Mouse (Mus musculus) cerebellum, adult 11-12 months (tissue): ENCODE results near the gene Ltb.

Source experiments
- DNase-seq: peaks from one replicate; pipeline ENCODE4 v3.0.0; 2022

Gene Ltb

GRCm38 (mm10) chr17:35165451-35166155 is 28.6 kb upstream of the Ltb start:
- DNase-seq, result no peak

- peak; percentile 77 for DNase-seq
Measured at GRCm38 (mm10) chr17:35166352-35167035, 27.7 kb upstream of the Ltb start.

GRCm38 (mm10) chr17:35167794-35168193 is 26.4 kb upstream of the Ltb start:
- no peak for DNase-seq

- no peak for DNase-seq
Measured at GRCm38 (mm10) chr17:35168541-35169207, 25.6 kb upstream of the Ltb start.

- no peak for DNase-seq
Measured at GRCm38 (mm10) chr17:35172445-35173234, 21.6 kb upstream of the Ltb start.

DNA sequence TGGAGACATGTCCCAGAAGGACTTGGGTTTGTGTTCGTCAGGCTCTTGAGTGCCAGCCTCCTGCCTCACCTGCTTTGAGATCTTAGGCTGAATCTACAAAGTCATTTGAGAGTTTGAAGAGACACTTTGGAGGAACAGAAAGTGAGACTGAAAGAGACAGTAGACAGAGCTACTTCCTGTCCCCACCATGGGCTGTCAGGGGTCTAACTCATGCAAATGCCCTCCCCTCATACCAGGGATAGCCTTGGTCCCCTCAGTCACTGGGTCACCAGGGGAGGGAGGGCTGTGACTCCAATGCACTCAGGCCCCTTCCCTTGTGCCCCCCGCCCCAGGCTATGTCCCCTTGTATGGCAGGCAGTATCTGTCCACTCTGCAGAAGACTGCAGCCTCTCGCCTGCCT is 20.9 kb upstream of the Ltb start:
- no peak for DNase-seq

DNA sequence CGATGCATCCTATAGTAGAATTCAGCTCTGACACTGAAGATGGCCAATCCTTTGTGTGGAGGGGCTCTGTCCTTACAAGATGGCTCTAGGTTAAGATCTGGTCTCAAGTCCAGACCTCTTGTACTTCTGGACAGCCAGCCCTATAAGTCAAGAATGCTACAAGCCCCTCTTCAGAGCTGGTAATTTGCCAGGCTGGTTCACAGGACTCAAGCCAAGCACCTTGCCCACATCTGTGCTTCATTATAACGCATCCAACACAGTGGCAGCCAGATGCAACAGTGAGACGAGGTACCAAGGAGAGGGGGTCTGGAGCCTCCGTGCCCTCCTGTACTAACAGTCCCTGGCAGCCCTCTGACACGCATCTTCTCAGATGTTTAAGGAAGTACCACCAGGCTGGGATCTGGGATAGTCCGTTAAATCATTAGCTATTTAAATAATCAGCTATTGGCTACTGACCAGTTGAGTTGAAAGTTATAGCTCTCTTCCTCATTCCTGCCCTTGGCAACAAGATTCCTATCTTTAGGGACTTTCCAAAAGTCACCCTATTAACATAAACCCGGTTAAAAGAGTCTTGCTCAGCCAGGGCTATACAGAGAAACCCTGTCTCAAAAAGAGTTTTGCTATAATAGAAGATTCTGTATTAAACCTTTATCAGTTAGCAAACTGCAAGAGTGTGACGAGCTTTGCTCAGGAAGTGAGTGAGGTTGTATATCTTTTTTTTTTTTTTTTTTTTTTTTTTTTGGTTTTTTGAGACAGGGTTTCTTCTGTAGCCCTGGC is 19.9 kb upstream of the Ltb start:
- no peak for DNase-seq

GRCm38 (mm10) chr17:35175382-35175781 is 18.9 kb upstream of the Ltb start:
- DNase-seq, result no peak

DNA sequence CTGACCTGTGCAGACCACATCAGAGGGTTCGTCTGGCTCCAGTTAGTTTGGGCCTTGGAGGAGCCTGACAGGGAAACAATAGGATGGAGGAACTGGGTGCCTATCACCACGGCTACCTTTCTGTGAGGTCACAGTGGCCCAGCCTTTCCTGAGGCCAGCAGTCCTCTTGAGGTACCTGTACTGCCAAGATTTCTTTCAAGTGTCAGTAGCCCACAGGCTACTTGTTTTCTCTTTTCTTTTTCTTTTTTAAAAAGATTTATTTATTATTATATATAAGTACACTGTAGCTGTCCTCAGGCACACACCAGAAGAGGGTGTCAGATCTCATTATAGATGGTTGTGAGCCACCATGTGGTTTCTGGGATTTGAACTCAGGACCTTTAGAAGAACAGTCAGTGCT is 18.3 kb upstream of the Ltb start, which contains the start of gene Aif1:
Gene Aif1 (minus strand): TSS at position 101 of the 400 bp plus-strand sequence.
- no peak for DNase-seq

DNA sequence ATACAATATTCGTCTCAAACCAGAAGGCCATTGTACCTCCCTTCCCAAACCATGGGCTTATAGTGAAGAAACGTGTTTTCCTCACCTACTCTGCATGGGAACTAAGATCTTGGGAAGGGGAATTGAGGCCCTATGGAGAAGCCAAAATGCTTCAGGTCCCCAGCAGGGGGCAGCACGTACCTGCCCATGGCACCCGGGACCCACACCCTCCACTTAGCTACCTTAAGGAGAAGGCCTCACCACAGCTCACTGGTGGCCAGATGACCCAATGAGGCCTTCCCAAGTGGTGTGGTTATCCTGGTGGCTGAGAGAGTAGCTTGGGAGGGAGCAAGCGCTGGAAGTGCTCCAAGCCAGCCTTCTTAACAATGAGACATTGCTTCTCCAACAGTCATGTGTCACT is 15.7 kb upstream of the Ltb start:
- DNase-seq, result no peak

GRCm38 (mm10) chr17:35180093-35180492 is 14.1 kb upstream of the Ltb start:
- DNase-seq, result no peak

GRCm38 (mm10) chr17:35185639-35186611 is 8.3 kb upstream of the Ltb start:
- no peak for DNase-seq

DNA sequence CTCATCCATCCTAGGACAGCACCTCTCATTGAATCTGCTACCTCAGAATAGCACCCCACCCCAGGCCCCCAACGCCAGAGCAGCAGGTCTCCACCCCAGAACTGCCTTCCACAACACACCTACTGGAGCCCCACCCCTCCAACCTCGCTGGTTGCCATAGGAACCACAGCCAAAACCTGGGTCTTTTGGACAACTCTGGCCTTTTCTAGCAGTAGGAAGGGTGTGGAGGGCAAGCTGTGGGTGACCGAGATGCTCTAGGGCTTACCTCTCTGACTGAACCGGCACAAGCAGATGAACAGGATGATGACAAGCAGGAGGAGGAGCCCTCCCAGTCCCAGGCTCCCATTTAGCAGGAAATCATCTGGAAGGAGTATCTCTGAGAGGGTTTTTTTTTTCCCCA is 7.6 kb upstream of the Ltb start:
- DNase-seq, result no peak

DNA sequence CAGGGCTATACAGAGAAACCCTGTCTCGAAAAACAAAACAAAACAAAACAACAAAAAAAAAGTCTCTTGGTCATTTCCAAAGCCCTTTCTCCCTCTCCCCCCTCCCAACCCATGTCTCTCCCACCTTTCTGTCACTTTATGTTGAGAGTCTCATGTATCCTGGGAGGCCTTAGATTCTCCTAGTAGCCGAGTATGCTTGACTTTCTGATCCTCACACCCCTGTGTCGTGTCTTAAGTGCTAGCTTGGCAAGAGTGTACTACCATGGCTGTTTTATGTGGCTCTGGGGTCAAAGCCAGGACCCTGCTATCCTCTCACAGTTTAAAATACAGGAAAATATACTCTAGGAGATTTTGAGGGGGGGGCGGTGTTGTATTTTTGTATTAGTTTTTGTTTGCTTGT is 6.9 kb upstream of the Ltb start:
- DNase-seq, result no peak

DNA sequence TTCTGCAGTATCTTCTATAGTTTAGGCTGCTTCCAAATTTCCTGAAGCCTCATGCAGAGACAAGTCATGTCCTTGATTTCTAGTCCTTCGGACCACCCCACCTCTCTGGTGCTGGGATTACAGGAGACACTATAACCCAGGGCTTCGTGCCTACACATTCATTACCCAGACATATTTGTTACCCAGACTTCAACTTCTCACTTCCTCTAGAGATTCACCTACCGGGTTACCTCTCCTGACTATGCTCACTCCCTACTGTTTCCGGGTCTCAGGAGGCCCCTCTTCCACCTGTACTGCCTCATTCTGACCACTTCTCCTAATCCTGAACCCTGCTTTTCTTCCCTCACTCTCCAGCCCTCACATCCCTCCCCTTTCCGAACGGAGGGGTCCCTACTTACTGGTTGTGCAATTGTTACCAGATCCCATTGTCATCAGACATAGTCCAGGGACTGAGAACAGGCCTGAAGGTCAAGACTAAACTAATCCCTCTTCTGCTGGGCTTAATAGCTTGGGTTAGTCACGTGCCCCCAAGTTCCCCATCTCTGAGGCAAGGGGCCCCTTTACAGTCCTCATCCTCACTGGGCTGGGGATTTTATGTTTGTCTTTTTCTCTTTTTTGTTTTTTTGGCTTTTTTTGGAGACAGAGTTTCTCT is 6.2 kb upstream of the Ltb start, which contains the start of gene Lst1:
Gene Lst1 (minus strand): TSS at position 481 of the 652 bp plus-strand sequence.
- no peak for DNase-seq

- no peak for DNase-seq
Measured at GRCm38 (mm10) chr17:35189186-35189585, 5.1 kb upstream of the Ltb start.

- DNase-seq, result no peak
Measured at GRCm38 (mm10) chr17:35190096-35190495, 4.1 kb upstream of the Ltb start.

- no peak for DNase-seq
Measured at GRCm38 (mm10) chr17:35191723-35192122, 2.5 kb upstream of the Ltb start.

- no peak for DNase-seq
Measured at GRCm38 (mm10) chr17:35192924-35193323, 1.3 kb upstream of the Ltb start.

DNA sequence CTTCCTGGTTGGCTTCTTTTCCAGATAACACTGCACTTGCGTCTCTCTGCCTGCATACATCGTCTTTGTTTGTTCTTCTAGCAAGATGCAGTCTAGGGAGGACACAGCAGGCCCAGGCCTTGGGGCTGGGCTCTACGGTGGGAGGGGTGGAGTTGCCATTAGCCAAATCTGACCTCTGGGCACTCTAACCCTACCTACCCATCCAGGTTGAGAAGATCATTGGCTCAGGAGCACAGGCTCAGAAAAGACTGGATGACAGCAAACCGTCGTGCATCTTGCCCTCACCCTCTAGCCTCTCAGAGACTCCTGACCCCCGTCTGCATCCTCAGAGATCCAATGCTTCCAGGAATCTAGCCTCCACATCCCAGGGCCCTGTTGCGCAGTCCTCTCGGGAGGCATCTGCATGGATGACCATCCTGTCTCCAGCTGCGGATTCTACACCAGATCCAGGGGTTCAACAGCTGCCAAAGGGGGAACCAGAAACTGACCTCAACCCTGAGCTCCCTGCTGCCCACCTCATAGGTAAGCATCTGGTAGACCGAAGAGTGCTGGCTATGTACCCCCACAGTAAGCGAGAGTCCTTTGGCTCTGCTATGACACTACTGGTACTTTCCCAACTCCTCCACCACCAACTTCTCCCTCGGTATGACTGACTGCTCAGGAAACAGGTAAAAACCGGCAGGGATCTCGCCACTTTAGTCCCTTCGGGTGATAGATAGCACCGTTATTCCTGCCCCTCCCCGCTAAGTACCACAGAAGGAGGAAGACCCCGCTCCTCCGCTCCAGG is 798 bp downstream of the Ltb start:
- DNase-seq, result no peak
